Comparison of ENCODE assay signal across 15 mouse cellular contexts in genomic region chr4:89475848-89476247, GRCm38 (mm10).
A peak's percentile ranks its signal among the peaks of the same experiment; 100 is the strongest.
DNase-seq lines count a peak whose midpoint lies in the region; ATAC-seq lines count a peak whose summit lies in the region.
"Had no signal": no experiment of that assay in that cellular context is flagged by ENCODE, and none has a peak within 500 bp of the region (broad histone marks: within the 10 kb centered on the region; RNA-seq: fewer than 3 reads in every experiment).

No protein-coding gene starts in this region.

- no peak overlapping the region for H3K4me3 ChIP-seq in neural tube, embryonic 15.5 days (replicated peaks)
- no peak overlapping the region for H3K4me3 ChIP-seq in neural tube, embryonic 11.5 days (ENCODE audit: low read depth, low read length)
- H3K4me3 ChIP-seq: heart, embryonic 12.5 days; hindbrain, embryonic 15.5 days; neural tube, embryonic 13.5 days had no signal

- WGBS in neural tube, embryonic 15.5 days = 62% methylated on average over 3 of the region's 3 CpGs
- 56% methylated on average over 3 of the region's 3 CpGs for WGBS in neural tube, embryonic 11.5 days

- no peak overlapping the region for H3K9ac ChIP-seq in neural tube, embryonic 15.5 days (replicated peaks)
- no peak overlapping the region for H3K9ac ChIP-seq in neural tube, embryonic 11.5 days (ENCODE audit: low read length)
- H3K9ac ChIP-seq: heart, embryonic 12.5 days; hindbrain, embryonic 15.5 days; neural tube, embryonic 13.5 days had no signal

- H3K4me2 ChIP-seq in neural tube, embryonic 15.5 days = no peak overlapping the region
- H3K4me2 ChIP-seq in neural tube, embryonic 11.5 days (ENCODE audit: low read depth) = no peak overlapping the region
- H3K4me2 ChIP-seq: heart, embryonic 12.5 days; hindbrain, embryonic 15.5 days; neural tube, embryonic 13.5 days had no signal

- H3K4me1 ChIP-seq in neural tube, embryonic 15.5 days = no peaks in the 10 kb centered on the region
- no peaks in the 10 kb centered on the region for H3K4me1 ChIP-seq in neural tube, embryonic 11.5 days (ENCODE audit: control insufficient read depth, insufficient read depth, low read length)
- H3K4me1 ChIP-seq: heart, embryonic 12.5 days; hindbrain, embryonic 15.5 days; neural tube, embryonic 13.5 days had no signal

- no peak overlapping the region for H3K27ac ChIP-seq in neural tube, embryonic 15.5 days (replicated peaks)
- no peak overlapping the region for H3K27ac ChIP-seq in neural tube, embryonic 11.5 days (ENCODE audit: low read depth, low read length)
- H3K27ac ChIP-seq: hindbrain, embryonic 15.5 days; neural tube, embryonic 13.5 days had no signal

- DNase-seq in adrenal gland, adult (ENCODE audit: inconsistent age in 2 of 2, low spot score in 1 of 2) = peak; percentile 58 to 87
- no peak for DNase-seq in adrenal gland, postnatal 4 days (ENCODE audit: low spot score in 2 of 2)
- DNase-seq in neural tube, embryonic 10.5 days (ENCODE audit: extremely low spot score, low spot score) = peak; percentile 34
- peak; percentile 34 to 38 for DNase-seq in kidney, postnatal 4 days
- DNase-seq in neural tube, embryonic 11.5 days (ENCODE audit: low spot score) = peak; percentile 20
- DNase-seq in Muller cell, postnatal 12 days (ENCODE audit: inconsistent ontology term) = no peak
- DNase-seq in frontal cortex, postnatal 25 days (ENCODE audit: low spot score in 2 of 2) = no peak
- DNase-seq: cerebellum, postnatal 36 days; left cerebral cortex, postnatal 4 days; midbrain, embryonic 14.5 days had no signal

- no peak for ATAC-seq in neural tube, embryonic 15.5 days (ENCODE audit: low FRiP score)
- ATAC-seq in neural tube, embryonic 11.5 days (ENCODE audit: insufficient read depth, low FRiP score, low TSS enrichment) = no peak
- ATAC-seq: activated CD4-positive, CD25-positive, alpha-beta regulatory T cell, adult 4 months had no signal

- H3K36me3 ChIP-seq in neural tube, embryonic 15.5 days = no peaks in the 10 kb centered on the region
- H3K36me3 ChIP-seq in neural tube, embryonic 11.5 days (ENCODE audit: control insufficient read depth, insufficient read depth, low read length) = no peaks in the 10 kb centered on the region
- H3K36me3 ChIP-seq: heart, embryonic 12.5 days; hindbrain, embryonic 15.5 days; neural tube, embryonic 13.5 days had no signal

- no peaks in the 10 kb centered on the region for H3K27me3 ChIP-seq in neural tube, embryonic 15.5 days (replicated peaks)
- no peaks in the 10 kb centered on the region for H3K27me3 ChIP-seq in neural tube, embryonic 11.5 days (ENCODE audit: control insufficient read depth, insufficient read depth, low read length)
- H3K27me3 ChIP-seq: heart, embryonic 12.5 days; hindbrain, embryonic 15.5 days; neural tube, embryonic 13.5 days had no signal

- H3K9me3 ChIP-seq in neural tube, embryonic 15.5 days (replicated peaks) = no peaks in the 10 kb centered on the region
- no peaks in the 10 kb centered on the region for H3K9me3 ChIP-seq in neural tube, embryonic 11.5 days (ENCODE audit: control insufficient read depth, low read length)
- H3K9me3 ChIP-seq: heart, embryonic 12.5 days; hindbrain, embryonic 15.5 days; neural tube, embryonic 13.5 days had no signal

Comparison
In these comparisons a context has a peak if more than half of its experiments do, and no peak if none do; other contexts are left out.
1. DNase-seq: peak in adrenal gland, adult (2 of 2), neural tube, embryonic 10.5 days (single experiment), kidney, postnatal 4 days (2 of 2) and neural tube, embryonic 11.5 days (single experiment); none in adrenal gland, postnatal 4 days (0 of 2), Muller cell, postnatal 12 days (single experiment) and frontal cortex, postnatal 25 days (0 of 2).